Mouse (Mus musculus): Measurements from ENCODE around the gene Cinp.
"Not testable (repeated sequence)": the region's sequence is repeated elsewhere in the genome, so short reads cannot be mapped to it uniquely, and the experiment has no call there.

The Cinp gene

DNA sequence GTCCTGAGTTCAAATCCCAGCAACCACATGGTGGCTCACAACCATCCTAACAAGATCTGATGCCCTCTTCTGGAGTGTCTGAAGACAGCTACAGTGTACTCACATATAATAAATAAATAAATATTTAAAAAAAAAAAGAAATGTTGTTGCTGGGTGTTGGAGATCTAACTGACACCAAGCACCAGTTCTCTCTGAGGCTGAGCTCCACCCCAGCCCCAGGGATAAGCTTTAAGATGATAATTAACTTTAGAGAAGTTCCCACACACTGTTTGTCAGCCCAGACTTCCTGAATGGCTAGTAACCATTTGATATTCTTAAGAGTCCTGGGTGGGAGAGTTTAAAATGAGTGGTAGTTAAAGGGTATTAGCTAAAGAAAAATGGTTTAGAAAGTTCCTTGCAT, 28.7 kb downstream of the Cinp start:
- DNase-seq (ENCODE audit: low read depth, low spot score): no peak

DNA sequence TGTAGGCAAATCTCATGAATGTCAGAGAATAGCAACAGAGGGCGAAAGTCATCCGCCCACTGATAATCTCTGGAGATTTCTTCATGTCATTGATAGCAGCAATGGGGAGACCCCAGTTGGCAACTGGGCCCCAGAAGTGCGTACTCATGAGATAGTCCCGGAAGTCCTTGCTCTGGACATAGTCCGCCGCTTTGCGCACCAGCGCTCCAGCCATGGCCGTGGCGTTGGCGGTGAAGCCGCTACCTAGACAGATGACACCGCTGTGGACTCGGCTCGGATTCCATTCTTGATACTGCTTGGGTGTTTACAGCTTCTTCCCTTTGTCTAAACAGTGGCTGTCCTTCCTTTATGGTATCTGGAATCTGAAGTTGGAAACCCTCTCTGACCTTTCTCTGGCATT, 30.3 kb downstream of the Cinp start:
- not testable (repeated sequence) for DNase-seq (ENCODE audit: low read depth, low spot score)

DNA sequence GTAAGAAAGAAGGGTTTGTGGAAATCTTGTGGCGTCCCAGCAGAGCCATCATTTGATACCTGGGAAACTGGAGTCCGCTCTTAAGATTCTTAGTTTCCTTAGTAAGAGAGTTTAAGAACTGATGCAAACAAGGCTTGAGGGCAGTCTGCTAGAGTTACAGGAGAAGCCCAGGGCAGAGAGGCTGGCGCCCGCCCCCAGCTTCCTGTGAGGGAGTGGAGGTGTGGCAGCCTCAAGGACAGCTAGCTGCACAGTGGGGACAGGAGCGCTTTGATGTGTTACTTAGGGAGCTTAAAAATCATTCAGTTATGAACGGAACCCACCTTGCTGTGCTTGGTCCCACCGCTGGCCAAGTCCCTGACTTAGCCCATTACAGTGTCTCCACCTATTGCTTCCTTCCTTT, 31.7 kb downstream of the Cinp start:
- DNase-seq (ENCODE audit: low read depth, low spot score): no peak

DNA sequence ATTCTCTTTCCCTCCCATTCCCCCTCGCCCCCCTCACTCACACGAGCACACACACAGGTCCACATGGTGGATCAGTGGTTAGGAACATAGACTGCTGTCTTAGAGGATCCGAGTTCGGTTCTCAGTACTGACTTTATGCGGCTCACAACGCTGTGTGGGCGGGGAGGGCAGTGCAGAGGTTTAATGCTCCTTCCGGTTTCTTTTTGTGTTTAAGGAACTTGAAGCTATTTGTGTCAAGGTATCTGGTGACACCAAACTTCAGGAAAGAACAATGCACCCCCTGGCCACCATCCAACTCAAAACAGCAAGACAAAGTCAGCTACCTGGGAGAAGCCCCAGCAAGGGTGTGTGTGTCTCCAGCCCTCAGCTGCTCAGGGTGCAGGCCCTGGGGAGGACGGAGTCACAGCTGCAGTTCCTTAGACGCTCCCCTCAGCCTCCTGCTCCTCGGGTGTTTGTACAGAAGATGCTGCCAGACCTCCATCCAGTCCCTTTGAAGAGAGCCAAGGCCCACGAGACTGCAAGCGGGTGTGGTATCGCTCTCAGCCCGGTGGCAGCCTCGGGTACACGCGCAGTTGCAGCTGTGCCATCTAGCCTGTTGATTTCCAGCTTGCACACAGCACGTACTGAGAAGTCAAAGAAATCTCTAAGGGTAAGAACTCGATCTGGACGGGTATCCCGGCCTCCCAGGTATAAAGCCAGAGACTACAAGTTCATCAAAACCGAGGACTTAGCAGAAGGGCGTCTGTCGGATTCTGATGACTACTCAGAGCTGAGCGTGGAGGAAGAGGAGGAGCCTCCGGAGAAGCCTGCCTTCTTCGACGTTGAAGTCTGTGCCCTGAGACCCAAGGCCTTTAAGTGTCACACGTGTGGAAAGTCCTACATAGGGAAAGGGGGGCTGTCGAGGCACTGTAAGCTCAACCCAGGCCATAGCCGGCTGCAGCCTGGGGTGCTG, 33.9 kb downstream of the Cinp start:
- no peak for DNase-seq (ENCODE audit: low read depth, low spot score)

DNA sequence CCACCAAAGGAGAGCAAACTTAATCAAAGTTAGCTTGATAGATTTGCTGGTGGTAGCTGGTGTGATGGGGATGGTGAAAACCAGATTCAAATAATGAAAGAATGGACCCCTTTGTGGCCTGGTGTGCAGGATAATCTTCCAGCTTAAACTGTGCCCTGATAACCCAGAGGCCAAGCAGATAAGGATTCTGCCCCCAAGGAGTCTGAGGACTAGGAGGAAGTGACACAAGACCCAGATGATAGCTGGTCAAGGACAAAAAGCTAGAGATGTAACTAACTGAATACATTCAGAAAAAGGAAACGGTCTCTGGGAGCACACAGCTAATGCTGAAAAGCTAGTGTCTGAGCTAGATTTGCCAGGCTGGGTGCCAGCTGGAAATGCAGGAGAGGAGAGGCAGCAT, 37.0 kb downstream of the Cinp start:
- no peak for DNase-seq (ENCODE audit: low read depth, low spot score)

DNA sequence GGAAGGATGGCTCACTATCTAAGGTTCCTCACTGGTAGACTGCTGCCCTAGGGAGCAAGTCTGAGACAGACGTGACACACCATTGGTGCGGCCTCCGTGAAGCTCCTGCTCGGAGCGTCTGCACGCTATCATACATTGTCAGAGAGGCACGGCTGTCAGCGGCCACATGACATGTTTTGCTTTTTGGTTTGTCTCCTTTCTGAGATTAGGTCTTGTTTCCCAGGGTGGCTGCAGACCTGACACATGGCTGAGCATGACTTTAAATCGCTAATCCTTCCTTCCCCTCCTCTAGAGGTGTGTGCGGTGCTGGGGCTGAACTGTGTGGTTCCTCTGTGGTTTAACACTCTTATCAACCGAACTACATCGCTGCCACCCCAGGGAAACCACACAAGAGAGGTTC, 37.5 kb downstream of the Cinp start:
- no peak for DNase-seq (ENCODE audit: low read depth, low spot score)

DNA sequence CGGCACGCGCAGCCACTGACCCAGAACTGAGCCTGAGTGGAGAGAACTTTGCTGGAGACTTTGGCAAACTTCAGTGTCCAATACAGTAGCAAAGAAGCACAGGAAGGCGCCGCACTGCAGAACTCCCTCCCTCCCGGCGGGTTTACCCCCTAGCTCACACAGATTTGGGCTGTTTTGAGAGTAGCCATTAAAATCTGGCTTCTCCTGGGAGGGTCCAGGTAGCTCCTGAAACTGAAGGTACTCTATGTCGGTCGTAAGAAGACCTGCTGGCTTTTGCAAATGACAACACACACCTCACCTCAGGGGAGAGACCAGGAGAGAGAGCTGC, 38.1 kb downstream of the Cinp start:
- no peak for DNase-seq (ENCODE audit: low read depth, low spot score)

DNA sequence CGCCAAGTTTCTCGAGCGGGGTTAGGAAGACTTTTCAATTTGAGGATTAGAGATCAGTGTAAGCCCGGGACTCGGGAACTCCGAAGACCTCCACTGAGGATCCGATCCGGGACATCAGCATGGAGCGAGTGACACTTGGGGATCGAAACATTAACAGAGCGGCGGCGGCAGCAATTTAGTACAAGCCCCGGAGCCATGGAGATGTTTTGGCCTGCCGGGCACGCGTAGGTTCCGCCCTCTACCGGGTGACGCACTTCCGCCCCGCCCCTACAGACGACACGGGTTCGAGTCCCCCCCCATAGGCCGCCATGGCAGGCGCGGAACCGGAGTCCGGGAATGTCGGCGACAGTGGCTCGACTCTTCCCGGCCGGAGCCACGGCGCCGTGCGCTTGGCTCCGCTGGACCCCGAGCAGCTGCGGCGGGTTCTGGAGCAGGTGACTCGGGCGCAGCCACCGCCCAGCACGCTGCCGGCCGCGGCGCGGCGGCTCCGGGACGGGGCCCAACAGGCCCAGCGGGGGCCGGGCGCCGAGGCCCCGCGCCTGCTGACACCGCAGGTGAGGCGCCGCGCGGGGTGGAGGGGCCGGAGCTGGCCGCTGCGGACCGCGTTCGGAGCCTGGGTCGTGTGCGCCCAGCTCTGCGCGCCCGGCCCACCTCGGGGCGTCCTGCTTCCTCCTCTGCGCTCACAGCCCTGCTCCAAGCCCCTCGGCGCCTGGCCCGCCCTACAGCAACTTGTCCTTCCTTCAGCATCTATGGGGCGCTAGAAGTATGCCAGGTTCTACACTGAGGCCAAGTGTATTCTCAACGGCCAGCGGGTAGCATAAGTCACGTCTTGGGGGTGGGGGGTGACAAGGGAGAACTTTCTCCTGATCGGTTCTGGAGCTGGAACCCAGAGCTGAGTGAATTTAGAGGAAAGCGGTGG, 38.7 kb downstream of the Cinp start, which contains the start of gene Zfp839:
Zfp839 (plus strand) TSS at position 244 of the 919 bp plus-strand sequence.
- DNase-seq (ENCODE audit: low read depth, low spot score): peak; percentile 86

DNA sequence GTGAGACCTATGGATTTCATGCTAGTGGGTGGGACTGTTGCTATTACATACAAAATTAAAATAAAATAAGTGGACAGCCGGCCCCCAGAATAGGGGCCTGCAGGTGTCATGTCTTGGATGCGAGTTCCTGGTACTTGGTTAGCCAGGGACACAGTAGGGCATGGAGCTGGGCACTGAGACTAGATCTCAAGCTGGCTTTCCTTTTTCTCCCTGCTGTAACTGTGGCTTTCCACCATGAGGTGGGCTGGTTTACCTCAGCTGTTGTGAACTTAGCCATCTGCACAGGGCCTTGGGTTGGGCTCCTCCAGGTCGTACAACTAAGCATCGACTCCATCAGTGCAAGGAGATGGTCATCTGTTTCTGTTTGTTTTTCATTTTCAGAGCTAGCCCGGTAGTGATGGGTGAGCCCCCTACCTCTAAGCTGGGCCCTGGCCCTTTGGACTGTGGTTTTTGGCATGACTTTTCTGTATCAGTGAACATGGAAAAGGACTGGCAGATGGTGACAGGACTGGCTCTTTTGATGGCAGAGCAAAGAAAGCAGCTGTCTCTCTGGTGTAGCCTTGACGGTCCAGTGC, 42.7 kb downstream of the Cinp start:
- no peak for DNase-seq (ENCODE audit: low read depth, low spot score)

DNA sequence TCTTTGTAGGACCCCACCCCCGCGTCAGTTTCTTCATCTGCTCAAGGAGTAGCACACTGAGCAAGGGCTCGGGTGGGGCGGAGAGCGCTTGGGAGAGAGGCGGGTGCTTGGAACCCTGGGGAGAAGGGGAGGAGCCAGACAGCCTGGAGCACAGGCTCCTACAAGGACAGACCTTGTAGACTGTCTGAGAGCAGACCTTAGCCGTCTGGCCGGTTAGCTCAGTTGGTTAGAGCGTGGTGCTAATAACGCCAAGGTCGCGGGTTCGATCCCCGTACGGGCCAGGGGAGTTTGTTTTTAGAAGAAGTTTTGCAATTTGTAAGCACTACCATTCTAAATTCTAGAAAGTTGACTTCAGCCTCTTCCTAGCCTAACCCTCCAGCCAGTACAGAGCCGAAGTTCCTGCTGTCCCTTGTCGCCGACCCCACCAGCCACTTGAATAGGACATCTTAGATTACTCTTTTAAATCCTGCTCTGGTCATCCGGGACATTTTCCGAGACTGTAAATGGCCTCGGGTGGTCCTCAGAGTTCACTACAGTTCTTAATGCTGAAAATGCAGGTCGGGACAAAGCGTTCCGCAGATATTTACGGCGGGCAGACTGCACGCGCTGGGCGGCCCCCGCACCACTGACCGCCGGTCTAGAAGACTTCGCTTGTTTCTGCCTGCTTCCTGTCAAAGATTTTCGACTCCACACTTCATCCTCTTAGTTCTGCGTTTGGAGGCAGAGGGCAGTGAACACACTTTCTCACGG, 43.6 kb downstream of the Cinp start:
- DNase-seq (ENCODE audit: low read depth, low spot score): peak; percentile 95

DNA sequence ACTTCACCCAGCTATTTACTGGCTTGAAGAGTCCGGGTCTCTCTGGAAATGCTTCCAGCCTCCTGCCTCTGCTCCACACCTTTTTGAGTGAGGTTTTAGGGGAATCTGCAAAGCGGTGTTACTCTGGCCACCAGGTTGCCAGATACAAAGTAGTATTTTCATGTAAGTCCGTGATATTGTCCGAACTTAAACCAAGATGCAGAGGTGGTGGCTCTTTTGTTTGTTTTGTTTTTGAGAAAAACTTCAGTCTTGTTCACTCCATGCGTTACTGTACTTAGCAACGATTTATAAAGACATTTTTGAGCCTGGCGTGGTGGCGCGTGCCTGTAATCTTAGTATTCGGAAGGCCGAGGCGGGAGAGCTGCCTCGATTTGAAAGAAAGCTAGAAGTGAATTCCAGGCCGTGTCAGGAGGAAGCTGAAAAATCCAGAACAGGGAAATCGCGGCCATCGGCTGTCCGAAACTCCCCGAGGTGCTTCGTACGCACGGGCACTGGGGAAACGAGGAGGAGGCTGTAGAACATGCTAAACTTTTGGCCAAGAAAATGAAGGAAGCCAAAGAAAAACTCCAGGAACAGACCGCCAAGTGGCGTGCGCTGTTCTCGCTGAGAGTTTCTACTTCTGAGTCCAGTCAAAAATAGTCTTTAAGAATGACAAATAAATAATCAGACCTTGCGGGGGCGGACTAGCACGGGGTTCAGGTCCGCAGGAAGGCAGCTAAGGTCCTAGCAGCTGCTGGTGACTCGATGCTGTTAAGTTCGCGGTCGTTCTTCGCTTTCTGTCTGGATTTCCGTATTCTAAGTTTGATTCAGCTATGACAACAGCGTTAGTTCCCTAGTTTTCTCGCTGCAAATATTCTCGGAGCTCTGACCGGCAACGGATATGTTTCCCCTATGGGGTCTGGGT, 44.5 kb downstream of the Cinp start:
- DNase-seq (ENCODE audit: low read depth, low spot score): no peak

DNA sequence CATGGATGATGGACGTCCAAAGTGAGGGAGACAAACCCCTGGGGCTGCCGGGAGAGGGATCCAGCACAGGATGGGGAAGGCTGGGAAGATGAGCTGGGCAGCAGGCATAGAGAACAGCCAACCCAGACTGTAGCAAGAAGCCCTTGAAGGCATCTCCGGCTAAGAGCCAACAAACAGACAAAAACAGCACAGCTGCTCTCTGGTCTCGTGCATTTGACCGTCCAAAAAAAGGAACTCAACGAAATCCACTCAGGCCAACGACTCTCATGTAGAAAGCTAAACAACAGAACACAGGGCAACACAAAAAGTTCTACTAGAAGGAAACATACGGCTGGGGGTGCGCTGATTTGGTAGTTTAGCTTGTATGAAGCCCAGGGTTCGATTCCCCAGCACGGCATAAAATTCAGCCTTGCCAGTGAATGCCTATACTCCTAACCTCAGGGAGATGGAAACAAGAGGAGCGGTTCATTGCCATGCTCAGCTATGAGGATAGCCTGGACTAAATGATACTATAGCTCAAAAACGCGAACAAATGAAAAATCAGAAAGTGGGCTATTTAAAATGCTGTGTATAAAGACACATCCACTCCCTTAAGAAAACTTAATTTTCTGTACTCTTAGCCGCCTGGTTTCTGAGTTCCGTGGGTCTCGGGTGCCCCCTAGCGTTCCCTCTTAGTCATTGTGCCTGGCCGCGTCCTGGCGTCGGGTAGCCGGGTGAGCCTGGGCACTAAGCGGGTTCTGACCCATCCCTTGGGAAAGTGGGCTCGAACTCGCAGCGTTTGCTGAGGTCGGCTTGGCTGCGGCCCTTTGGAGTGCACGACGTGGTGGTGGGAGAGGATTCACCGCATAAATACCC, 45.5 kb downstream of the Cinp start:
- DNase-seq (ENCODE audit: low read depth, low spot score): peak; percentile 82

DNA sequence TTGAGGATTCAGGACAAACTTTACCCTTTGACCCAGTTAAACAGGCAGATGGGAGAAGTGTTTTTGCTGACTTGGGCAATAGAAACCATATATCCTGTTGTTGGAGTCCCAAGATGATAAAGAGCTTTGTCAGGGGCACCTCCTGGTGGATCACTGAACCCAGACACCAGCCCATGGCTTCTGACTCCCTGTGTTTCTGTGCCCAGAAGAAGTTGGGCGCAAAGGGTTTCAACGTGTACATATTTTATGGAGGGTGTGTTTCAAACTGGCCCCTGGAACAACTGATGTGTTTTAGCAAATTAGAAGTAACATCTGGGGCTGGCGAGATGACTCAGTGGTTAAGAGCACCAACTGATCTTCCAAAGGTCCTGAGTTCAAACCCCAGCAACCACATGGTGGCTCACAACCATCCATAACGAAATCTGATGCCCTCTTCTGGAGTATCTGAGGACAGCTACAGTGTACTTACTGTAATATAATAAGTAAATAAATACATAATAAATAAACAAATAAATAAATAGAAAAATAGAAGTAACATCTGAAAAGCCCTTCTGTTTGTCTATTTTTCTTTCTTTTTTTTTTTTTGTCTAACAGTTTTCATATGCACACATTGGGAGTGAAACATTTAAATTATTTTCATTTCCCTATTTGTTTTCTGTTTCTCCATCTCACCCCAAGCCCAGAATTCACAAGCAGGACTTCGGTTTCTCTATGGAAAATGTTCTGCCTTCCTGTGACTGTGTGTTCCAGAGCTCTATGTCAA, 47.0 kb downstream of the Cinp start:
- DNase-seq (ENCODE audit: low read depth, low spot score): no peak

DNA sequence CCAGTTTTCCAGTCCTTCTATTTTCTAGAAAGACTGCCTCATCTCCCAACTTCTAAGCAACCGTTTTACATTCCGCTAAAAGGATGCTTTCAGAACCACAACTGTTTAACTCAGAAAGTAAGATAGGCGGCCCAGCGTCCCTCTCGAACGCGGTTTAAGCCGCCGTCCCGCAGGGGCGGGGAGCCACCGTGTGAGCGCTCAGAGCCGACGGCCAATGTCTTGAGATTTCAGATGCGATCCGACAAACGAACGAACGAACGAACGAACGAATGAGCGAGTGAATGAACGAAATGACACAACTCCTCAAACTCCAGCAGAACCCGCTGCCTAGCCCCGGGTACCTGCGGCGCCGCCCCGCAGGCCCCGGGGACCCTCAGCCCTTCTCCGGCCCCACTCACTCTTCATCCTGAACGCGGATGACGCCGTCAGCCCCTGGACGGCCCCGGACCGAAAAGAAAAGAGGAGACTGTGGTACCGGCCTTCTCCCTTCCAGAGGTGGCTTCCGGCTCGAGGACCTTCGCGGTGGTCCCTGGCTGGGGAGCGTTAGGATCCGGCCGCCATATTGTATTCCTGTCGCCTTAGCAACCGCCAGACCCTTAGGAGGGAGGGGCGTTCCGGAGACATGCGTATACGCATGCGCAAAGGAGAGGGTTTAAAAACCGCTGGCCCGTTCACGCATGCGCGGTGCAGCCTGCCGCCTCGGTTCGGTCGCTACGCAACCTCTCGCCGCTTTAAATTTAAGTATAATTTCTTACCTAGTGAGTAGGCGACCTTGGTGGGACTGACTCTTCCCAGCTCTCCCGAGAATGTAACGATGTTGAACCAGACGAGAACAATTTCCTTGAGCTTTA, 48.4 kb downstream of the Cinp start, which contains the start of gene Mok:
Mok (minus strand) TSS at position 592 of the 851 bp plus-strand sequence.
- peak; percentile 96 for DNase-seq (ENCODE audit: low read depth, low spot score)

DNA sequence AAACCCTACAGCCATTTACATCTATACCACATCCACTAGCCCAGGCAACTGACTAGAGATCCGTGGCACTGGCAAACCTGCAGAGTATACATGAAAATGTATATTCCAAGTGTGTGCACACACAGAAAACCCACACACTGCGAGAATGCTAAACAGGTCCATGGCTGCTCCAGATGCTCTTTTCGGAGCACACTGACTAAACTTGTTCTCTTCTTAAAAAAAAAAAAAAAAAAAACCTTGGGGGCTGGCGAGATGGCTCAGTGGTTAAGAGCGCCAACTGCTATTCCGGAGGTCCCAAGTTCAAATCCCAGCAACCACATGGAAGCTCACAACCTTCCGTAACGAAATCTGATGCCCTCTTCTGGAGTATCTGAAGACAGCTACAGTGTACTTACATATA, 51.1 kb downstream of the Cinp start:
- DNase-seq (ENCODE audit: low read depth, low spot score): peak; percentile 54

DNA sequence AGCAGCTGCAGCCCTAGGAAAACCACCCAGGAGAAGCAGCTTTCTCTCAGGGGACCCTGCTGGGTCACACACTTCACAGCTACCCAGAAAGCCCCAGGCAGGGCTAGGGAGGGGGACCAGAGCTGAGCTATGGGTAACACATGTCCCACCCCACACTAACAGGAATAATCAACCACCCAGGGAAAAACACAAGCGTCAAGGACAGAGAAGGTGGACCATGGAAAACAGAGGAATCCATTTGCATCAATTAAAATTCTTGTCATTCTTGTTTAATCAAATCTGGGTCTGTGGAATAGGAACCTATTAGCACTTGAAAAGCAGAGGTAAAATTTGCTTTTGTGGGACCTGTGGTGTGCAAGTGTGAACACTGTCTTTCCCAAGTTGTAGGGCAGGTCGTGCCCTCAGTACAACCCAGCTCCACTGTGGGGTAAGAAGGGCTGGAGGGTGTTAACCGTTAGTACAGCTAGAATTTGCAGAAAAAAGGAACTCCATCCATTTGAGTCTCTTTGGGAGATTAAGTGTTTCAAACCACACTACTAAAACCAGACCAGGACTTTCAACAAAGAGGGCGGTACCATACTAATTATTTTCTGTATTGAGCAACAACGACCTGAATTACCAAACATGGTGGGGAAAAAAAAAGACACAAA, 51.6 kb downstream of the Cinp start:
- peak; percentile 96 for DNase-seq (ENCODE audit: low read depth, low spot score)

DNA sequence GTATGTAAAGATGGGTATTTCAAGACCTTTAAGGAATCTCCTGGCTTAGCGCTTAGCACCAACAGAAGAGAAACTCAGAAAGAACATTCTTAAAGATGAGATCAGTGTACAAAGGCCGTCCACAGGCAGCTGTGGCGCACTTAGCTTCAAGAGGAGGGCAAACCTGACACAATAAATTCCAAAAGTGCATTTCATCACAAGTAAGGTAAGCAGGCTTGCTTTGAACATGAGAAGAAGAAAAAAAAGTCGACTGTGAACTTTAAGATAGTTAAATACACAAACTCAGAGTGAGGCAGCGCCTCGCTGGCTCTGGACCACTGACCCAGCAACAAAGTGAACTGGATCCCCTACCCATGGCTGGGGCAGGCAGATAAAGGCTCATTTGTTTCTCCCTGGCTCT, 52.2 kb downstream of the Cinp start:
- DNase-seq (ENCODE audit: low read depth, low spot score): no peak

All from ES-CJ7 (cell line).